Mouse (Mus musculus) bone marrow macrophage, adult 2 months (primary cell): ENCODE data around the gene Ptrh2.

ENCODE experiments used
- CTCF ChIP-seq: IDR thresholded peaks from 2 replicates; pipeline ENCODE4 v1.5.1; 2012; ENCODE audit warnings: low read depth, mild to moderate bottlenecking, low read length, moderate library complexity
- POLR2A ChIP-seq: IDR thresholded peaks from 2 replicates; pipeline ENCODE4 v1.6.1; 2012; ENCODE audit warnings: mild to moderate bottlenecking, low read depth, low read length, borderline replicate concordance

GRCm38 (mm10) chr11:86685366-86685765 is 1.6 kb downstream of the Ptrh2 start:
- TF ChIP-seq CTCF (no peak), POLR2A (no peak)
